Mouse (Mus musculus) lung, adult 2 months (tissue): Measurements from ENCODE around the gene Tent4a. TPM values are rescaled to one million over a fixed set of nuclear protein-coding genes. Genes with fewer than 3 reads are reported as not detected.

Experiments
- DNase-seq: peaks from one replicate; pipeline ENCODE4 v3.0.0; 2022
- H3K4me1 ChIP-seq: fragments of 200-500 bp; 2 replicates; pipeline ENCODE4 v1.6.1; 2011; ENCODE audit warnings: low read length; ENCODE audit not compliant: control insufficient read depth, insufficient read depth
- H3K4me3 ChIP-seq: fragments of 200-500 bp; replicated peaks from 2 replicates; pipeline ENCODE3; 2011; ENCODE audit warnings: low read depth, mild to moderate bottlenecking, control low read depth, low read length; ENCODE audit errors: extremely low read depth
- CTCF ChIP-seq: fragments of 200-500 bp; IDR thresholded peaks from 2 replicates; pipeline ENCODE4 v1.5.1; 2011; ENCODE audit warnings: mild to moderate bottlenecking, low read length, control low read depth; ENCODE audit not compliant: insufficient read depth
- POLR2A ChIP-seq: fragments of 200-500 bp; IDR thresholded peaks from 2 replicates; pipeline ENCODE4 v1.6.1; 2011; ENCODE audit warnings: low read depth, mild to moderate bottlenecking, control low read depth, low read length, borderline replicate concordance; ENCODE audit errors: extremely low read depth
- WGBS: fragments of 180-500 bp; shearing (Covaris S2); methylation state at CpG from one replicate; pipeline ENCODE4 v1.1.7; 2018; 5-methylcytosine and 5-hydroxymethylcytosine counted together
- polyA plus RNA-seq: library from polyadenylated mRNA; depleted of rRNA; stranded (reverse); fragments of >200 nt; gene quantifications from 2 replicates; pipeline ENCODE4 v1.2.3, GENCODE M21; 2012

The Tent4a gene
- polyA plus RNA-seq, 1 experiment, result 12.0 TPM

DNA sequence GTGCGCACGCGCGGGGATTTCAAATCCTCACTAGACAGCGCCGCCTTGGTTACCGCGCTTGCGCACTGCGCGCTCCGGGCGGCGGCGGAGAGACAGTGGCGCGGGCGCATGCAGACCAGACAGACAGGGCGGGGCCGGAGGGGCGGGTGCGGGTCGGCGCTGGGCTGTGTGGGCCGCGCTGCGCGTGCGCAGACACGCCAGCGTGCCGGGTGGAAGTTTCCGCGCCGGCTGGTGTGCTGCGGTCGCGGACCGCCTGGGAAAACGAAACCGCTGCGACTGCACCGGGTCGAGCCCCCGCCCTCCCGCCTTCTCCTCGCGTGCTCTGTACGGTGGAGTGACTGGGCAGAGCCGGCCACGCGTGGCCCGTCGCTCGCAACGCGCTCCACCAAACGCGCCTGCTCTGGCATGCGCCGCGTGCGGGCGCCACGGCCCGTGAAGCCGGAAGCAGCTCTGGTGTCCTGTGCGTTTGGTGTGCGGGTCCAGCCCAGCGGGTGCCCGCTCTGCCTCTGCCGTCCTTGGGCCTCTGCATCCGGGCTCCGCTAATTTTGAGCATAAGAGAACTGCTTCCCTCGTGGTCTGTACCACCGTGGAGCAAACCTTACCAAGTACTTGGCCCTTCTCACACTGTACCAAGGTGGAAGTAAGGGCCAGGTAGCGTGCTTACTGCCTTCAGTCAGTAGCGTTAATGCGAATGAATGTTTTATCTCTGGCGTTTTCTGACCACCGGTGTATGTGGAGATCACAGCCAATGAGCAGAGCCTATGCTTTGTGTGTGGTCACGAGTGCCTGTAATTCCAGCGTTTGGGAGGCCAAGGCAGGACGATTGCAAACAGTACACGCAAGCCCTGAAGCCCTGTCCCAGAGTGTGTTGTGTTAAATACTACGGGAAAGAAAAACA, 486 bp upstream of the Tent4a start:
- WGBS, result under 1% methylated on average over 80 of the region's 86 CpGs
- Histone ChIP-seq H3K4me3 (peak overlapping the region; percentile 84), H3K4me1 (peaks cover 10% of the 10 kb centered on the region; the same call in 1 of the 2 replicates)
- DNase-seq, result peak; percentile 93
- TF ChIP-seq POLR2A (peak; percentile 60; the same call in 1 of the 2 replicates), CTCF (no peak)

DNA sequence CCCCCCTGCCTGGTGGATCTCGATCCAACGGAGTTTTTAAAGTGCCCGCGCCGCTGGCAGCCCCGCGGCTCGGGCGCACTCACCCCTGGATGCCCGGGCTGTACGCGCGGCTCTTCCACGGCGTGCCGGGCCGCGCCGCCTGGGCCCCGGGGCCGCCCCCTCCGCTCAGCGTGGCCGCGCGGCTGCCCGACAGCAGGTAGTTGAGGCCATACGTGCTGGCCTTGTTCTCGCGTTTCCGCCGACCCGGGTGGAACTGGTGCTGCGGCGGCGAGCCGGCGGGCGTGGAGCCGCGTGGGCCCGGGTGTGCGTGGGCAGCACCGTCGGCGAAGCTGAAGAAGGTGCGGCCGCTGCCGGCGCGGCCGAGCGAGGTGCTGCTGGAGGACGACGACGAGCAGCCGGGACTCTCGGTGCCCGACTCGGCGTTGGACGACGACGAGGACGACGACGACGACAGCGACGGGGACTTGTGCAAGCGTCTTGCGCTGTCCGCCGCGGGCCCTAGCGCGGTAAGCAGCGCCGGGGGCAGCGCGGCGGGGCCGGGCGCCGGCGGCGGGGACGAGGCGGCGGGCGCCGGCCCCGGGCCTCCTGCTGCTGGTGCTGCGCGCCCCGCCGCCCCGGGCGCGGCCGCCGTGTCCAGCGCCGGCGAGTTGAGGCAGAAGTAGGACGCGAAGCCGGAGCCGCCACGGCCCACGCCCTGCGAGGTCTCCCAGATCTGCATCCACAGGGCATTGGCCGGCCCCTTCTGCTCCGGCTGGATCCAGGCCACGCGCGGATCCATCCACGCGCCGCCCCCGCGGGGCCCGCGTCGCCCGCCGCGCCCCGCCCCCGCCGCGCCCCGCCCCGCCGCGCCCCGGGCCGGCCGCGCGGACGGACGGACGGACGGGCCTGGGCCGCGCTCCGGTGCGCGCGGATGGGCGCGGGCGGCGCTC, 748 bp downstream of the Tent4a start, which contains the start of gene Nsun2:
Nsun2 (plus strand) TSS at position 342 of the 929 bp plus-strand sequence.
- 10% methylated on average over 149 of the region's 155 CpGs for WGBS
- Histone ChIP-seq H3K4me3 (peak within 1 kb of the TSS; percentile 84), H3K4me1 (peaks cover 10% of the 10 kb centered on the region; the same call in 1 of the 2 replicates)
- peak; percentile 83 for DNase-seq
- TF ChIP-seq CTCF (no peak), POLR2A (no peak; the same call in 1 of the 2 replicates)

DNA sequence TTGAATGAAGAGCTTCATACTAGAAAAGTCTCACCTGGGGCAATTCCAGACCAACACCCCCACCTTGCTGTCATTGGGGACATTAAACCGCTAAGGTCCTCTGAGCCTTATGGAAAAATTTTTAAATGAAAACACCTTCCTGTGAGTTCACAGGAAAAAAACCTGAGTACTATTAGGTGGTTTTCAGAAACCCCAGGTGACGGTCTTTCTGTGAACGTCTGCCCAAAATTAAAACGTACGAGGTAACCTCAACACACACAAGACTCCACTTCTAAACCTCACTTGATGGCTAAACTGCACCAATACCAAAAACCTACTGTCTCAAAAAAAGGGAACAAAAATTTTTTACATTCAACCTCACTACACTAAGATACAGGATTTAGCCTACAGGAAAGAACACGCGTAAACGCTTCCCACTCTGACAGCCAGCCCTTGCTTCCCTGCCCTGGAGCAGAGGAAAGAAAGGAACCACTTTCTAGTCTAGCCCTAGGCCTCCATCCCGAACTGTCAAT, 1.5 kb downstream of the Tent4a start:
- DNase-seq, result no peak
- Histone ChIP-seq H3K4me3 (peak overlapping the region; percentile 84), H3K4me1 (peaks cover 10% of the 10 kb centered on the region; the same call in 1 of the 2 replicates)
- TF ChIP-seq CTCF, result no peak
- no peak for TF ChIP-seq POLR2A
- WGBS, result 5% methylated on average over 9 of the region's 9 CpGs

DNA sequence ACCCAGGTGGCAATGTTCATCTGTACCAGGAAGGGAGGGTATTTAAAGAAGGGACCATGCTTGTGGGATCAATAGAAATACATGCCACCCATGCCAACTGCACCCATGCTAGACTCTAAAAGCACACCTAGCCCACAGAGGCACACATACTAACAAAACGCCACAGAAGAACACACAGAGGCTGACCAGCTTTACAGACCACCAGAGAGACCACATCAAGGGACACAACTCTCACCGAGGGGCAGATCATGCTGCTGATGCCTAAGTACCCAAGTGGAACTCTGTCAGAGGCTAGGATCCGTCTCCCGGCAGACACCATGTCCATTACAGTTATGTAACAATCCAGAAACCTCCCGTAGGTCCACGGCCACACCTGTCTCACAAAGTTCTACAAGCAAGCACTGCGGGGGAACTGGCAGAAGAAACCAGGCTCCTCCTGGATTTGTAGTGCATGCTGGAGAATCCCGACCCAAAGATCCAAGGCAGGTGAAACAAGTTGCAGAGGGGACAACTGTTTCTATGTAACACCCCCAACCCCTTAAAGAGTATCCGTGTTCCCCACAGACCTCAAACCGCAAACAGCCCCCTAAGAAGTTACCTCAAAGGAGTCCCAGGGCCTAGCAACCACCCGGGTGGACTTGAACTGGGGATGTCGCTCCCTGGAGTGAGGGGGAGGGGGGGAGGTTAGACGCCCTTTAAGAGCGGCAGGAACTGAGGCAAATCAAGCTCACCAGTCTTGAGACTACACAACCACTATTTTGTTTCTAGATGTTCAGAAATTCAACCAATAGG, 2.1 kb downstream of the Tent4a start:
- 17% methylated on average over 14 of the region's 14 CpGs for WGBS
- TF ChIP-seq CTCF (no peak), POLR2A (no peak)
- no peak for DNase-seq
- Histone ChIP-seq H3K4me1 (peaks cover 10% of the 10 kb centered on the region; the same call in 1 of the 2 replicates), H3K4me3 (peak overlapping the region; percentile 28)

DNA sequence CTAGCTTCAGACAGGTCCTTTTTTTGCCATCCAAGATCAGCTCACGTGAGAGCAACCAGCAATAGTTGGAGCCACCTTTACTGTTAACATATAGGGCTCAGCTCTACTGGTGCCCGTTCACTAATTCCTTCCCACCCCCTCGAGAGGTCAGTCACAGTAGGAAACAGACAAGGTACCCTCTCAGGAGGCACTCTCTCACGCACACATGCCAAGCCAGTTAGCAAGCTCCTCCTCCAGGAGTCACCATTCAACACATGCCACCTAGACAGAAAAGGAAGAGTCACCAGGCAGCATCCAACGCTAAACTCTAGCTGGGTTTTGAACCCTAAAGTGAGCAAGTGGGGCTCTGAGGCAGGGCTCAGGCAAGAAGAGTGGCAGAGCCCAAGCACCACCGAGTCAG, 3.0 kb downstream of the Tent4a start:
- WGBS, result 36% methylated on average over 6 of the region's 6 CpGs
- TF ChIP-seq POLR2A (no peak), CTCF (no peak)
- Histone ChIP-seq H3K4me3 (no peak overlapping the region), H3K4me1 (peaks cover 10% of the 10 kb centered on the region; the same call in 1 of the 2 replicates)
- DNase-seq, result no peak

DNA sequence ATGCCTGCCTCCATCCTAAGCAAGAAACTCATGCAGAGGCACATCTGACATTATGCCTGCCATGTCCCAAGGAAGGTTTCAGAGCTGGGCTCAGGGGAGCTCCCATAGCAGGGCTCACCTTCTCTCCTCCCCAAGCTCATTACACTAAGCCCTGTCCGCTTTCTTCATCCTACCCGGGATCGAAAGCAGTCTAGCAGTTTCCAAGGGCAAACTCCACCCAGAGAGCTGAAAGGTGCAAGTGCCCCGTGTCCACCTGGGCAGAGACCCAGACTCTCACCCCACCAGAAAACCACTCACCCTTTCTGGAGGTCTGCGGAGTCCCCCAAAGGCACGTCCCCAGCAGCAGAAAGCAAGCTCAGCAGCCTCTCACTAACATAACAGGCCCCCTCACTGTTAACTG, 3.5 kb downstream of the Tent4a start:
- peaks cover 13% of the 10 kb centered on the region for H3K4me1 ChIP-seq
- 73% methylated on average over 6 of the region's 6 CpGs for WGBS
- H3K4me3 ChIP-seq, result no peak overlapping the region
- no peak for TF ChIP-seq POLR2A
- no peak for TF ChIP-seq CTCF
- DNase-seq, result no peak

DNA sequence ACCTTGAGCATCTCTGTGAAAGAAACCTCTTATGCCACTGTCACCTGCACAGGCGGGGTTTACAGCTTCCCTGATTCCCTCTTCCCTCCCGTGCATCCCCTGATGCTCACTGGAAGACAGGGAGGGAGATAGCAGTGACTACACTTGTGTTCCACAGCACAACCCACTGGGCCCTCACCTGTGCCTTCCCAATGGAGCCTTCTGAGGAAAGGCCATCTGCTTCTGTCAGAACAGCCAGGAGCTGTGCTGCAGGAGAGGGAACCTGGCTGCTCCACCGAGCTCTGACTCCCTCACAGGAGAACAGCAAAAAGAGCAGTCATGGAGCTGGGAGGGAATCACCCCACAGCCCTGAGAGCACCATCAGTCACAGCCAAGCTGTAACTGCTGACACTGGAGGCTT, 4.3 kb downstream of the Tent4a start:
- H3K4me1 ChIP-seq, result peaks cover 18% of the 10 kb centered on the region

DNA sequence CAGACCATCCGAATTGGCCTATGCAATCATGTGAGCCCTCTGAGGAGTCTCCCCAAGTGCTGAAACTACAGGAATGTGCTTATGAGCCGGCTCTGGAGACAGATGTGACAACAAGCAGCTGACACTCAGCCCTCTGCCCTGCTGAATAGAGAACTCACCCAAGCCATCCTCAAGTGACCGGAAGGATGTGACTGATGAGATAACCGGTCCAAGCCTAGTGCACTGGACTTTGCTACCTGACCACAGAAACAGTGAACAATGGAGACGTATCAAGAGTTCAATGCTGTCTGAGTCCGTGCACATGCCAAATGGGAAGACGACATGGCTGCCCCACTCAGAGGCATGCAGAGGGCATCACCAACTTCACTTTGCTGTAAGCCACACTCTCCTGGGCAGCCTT, 5.9 kb downstream of the Tent4a start:
- 59% methylated on average over 7 of the region's 7 CpGs for WGBS
- TF ChIP-seq POLR2A (no peak), CTCF (no peak)
- DNase-seq, result no peak
- Histone ChIP-seq H3K4me1 (peaks cover 21% of the 10 kb centered on the region), H3K4me3 (no peak overlapping the region)

More for the DNA sequence above, 4.3 kb downstream of the Tent4a start:
- WGBS, result 84% methylated on average over 3 of the region's 3 CpGs
- TF ChIP-seq POLR2A (no peak), CTCF (no peak)
- DNase-seq, result no peak
- no peak overlapping the region for H3K4me3 ChIP-seq
